Mouse (Mus musculus) embryonic facial prominence, embryonic 15.5 days (tissue): ENCODE data around the gene Myog. TPM values are rescaled to one million over a fixed set of nuclear protein-coding genes. Genes with fewer than 3 reads are reported as not detected.

Source experiments
- ATAC-seq: fragments of 200-750 bp; cut with Nextera tagmentation; 2 replicates; pipeline ENCODE4 v1.8.0; 2017; ENCODE audit warnings: low read depth, moderate TSS enrichment; ENCODE audit not compliant: insufficient number of reproducible peaks, low FRiP score, low TSS enrichment
- H3K27ac ChIP-seq: fragments of 300-500 bp; sonication (generic); replicated peaks from 2 replicates; pipeline ENCODE4 v1.5.1; 2015; ENCODE audit warnings: mild to moderate bottlenecking, inconsistent platforms
- H3K27me3 ChIP-seq: fragments of 300-500 bp; sonication (generic); 2 replicates; pipeline ENCODE4 v1.6.1; 2015; ENCODE audit warnings: inconsistent platforms
- H3K36me3 ChIP-seq: fragments of 300-500 bp; sonication (generic); 2 replicates; pipeline ENCODE4 v1.6.1; 2015; ENCODE audit warnings: mild to moderate bottlenecking, inconsistent platforms
- H3K4me1 ChIP-seq: fragments of 300-500 bp; sonication (generic); 2 replicates; pipeline ENCODE4 v1.6.1; 2015; ENCODE audit warnings: inconsistent platforms
- H3K4me2 ChIP-seq: fragments of 300-500 bp; sonication (generic); replicated peaks from 2 replicates; pipeline ENCODE4 v1.6.1; 2015; ENCODE audit warnings: mild to moderate bottlenecking, inconsistent platforms
- H3K4me3 ChIP-seq: fragments of 300-500 bp; sonication (generic); replicated peaks from 2 replicates; pipeline ENCODE4 v1.5.1; 2015; ENCODE audit warnings: mild to moderate bottlenecking, inconsistent platforms
- H3K9ac ChIP-seq: fragments of 300-500 bp; sonication (generic); 2 replicates; pipeline ENCODE4 v1.6.1; 2015; ENCODE audit warnings: inconsistent platforms
- H3K9me3 ChIP-seq: fragments of 300-500 bp; sonication (generic); replicated peaks from 2 replicates; pipeline ENCODE4 v1.6.1; 2016; ENCODE audit warnings: inconsistent platforms
- WGBS: fragments of 180-500 bp; shearing (Covaris S2); methylation state at CpG from one replicate; pipeline ENCODE4 v1.1.7; 2015; 5-methylcytosine and 5-hydroxymethylcytosine counted together
- polyA plus RNA-seq: library from polyadenylated mRNA; unstranded; fragments of >200 nt; fragmentation: Nextera tagmentation; extraction: Ambion mirVana; gene quantifications from 2 replicates; pipeline ENCODE4 v1.2.1, GENCODE M21; 2015

Myog gene
- polyA plus RNA-seq, 1 experiment from 2014 or later, result 186 TPM

- Histone ChIP-seq H3K4me1 (peaks cover 21% of the 10 kb centered on the region), H3K9me3 (no peaks in the 10 kb centered on the region), H3K27ac (no peak overlapping the region), H3K4me3 (no peak overlapping the region), H3K27me3 (no peaks in the 10 kb centered on the region), H3K36me3 (no peaks in the 10 kb centered on the region), H3K9ac (no peak overlapping the region), H3K4me2 (no peak overlapping the region)
- ATAC-seq, result no peak
- 92% methylated on average over 18 of the region's 18 CpGs for WGBS
Measured at GRCm38 (mm10) chr1:134339757-134340619, 50.2 kb downstream of the Myog start.

DNA sequence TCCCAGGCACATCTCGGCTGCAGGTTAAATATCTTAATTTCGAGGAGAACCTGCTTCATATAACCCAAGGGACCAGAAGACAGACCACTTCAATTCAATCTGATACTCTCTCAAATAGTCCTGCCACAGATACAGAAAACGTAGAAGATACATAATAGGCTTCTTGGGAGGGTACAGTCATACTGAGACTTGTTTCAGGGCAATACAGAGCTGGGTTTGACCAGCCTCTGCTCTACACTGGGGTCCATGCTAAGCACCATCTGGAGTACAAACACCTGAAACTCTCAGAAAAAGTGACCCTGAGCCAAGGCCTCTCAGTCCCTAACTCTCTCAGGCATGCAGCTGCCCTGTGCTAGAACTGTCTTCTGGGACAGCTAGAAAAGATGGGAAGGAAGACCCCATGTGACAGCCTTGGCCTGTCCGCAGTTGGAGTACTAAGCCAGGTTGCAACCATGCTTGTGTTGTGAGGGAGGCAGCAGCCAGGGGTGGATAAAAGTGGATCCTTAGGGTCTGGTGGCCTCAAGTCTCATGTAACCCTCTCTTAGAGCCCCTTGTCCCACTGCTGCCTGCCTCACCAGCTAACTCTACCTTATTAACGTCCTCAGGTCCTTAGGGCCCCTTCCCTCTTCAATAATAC is 52.0 kb downstream of the Myog start:
- Histone ChIP-seq H3K4me1 (peaks cover 18% of the 10 kb centered on the region), H3K9me3 (no peaks in the 10 kb centered on the region), H3K9ac (no peak overlapping the region), H3K36me3 (peaks cover 14% of the 10 kb centered on the region), H3K27ac (0 out of 2 replicates have a peak overlapping the region, but pooled peaks have one; percentile 19), H3K4me2 (no peak overlapping the region), H3K4me3 (no peak overlapping the region), H3K27me3 (no peaks in the 10 kb centered on the region)
- ATAC-seq, result no peak
- 76% methylated on average over 5 of the region's 5 CpGs for WGBS

Other genes starting within 250 kb of the Myog start
- 39.9 and 41.3 TPM in 2 replicates for gene Btg2, start 210.9 kb upstream of the Myog start, polyA plus RNA-seq
- 0.61 and 0.67 TPM in 2 replicates for gene Chit1, start 178.7 kb upstream of the Myog start, polyA plus RNA-seq
- gene Chil1, start 107.8 kb upstream of the Myog start, polyA plus RNA-seq, result 22.8 and 30.2 TPM in 2 replicates
- 102 and 127 TPM in 2 replicates for gene Mybph, start 96.5 kb upstream of the Myog start, polyA plus RNA-seq
- gene Adora1, start 54.6 kb upstream of the Myog start, polyA plus RNA-seq, result 3.8 and 4.1 TPM in 2 replicates
- gene Ppfia4, start 42.9 kb downstream of the Myog start, polyA plus RNA-seq, result 11.6 and 12.2 TPM in 2 replicates
- gene Tmem183a, start 72.0 kb downstream of the Myog start, polyA plus RNA-seq, result 70.3 and 82.6 TPM in 2 replicates
- gene 4933406M09Rik, start 96.0 kb downstream of the Myog start, polyA plus RNA-seq, result not detected in 2 replicates
- 41.0 and 41.2 TPM in 2 replicates for gene Cyb5r1, start 115.6 kb downstream of the Myog start, polyA plus RNA-seq
- gene Adipor1, start 125.4 kb downstream of the Myog start, polyA plus RNA-seq, result 102 TPM in 2 replicates
- 25.6 and 27.6 TPM in 2 replicates for gene Klhl12, start 165.5 kb downstream of the Myog start, polyA plus RNA-seq
- gene Rabif, start 204.7 kb downstream of the Myog start, polyA plus RNA-seq, result 41.0 and 41.4 TPM in 2 replicates